Mouse (Mus musculus) hindbrain, embryonic 15.5 days (tissue): ENCODE measurements around the gene Wdr92. TPM values are rescaled to one million over a fixed set of nuclear protein-coding genes. Genes with fewer than 3 reads are reported as not detected.

Source experiments
- ATAC-seq: fragments of 200-750 bp; cut with Nextera tagmentation; 2 replicates; pipeline ENCODE4 v1.8.0; 2017; ENCODE audit warnings: low read depth, moderate number of reproducible peaks, moderate TSS enrichment; ENCODE audit not compliant: low FRiP score
- H3K27ac ChIP-seq: fragments of 300-500 bp; sonication (generic); replicated peaks from 2 replicates; pipeline ENCODE4 v1.5.1; 2015; ENCODE audit warnings: mild to moderate bottlenecking, inconsistent platforms
- H3K27me3 ChIP-seq: fragments of 300-500 bp; sonication (generic); 2 replicates; pipeline ENCODE4 v1.6.1; 2015; ENCODE audit warnings: control low read depth, inconsistent platforms
- H3K36me3 ChIP-seq: fragments of 300-500 bp; sonication (generic); 2 replicates; pipeline ENCODE4 v1.6.1; 2015; ENCODE audit warnings: control low read depth, inconsistent platforms
- H3K4me1 ChIP-seq: fragments of 300-500 bp; sonication (generic); replicated peaks from 2 replicates; pipeline ENCODE4 v1.6.1; 2015; ENCODE audit warnings: control low read depth, inconsistent platforms
- H3K4me2 ChIP-seq: fragments of 300-500 bp; sonication (generic); 2 replicates; pipeline ENCODE4 v1.6.1; 2015; ENCODE audit warnings: moderate library complexity, mild to moderate bottlenecking, inconsistent platforms
- H3K4me3 ChIP-seq: fragments of 300-500 bp; sonication (generic); 2 replicates; pipeline ENCODE4 v1.5.1; 2015; ENCODE audit warnings: mild to moderate bottlenecking, inconsistent platforms
- H3K9ac ChIP-seq: fragments of 300-500 bp; sonication (generic); 2 replicates; pipeline ENCODE4 v1.6.1; 2015; ENCODE audit warnings: inconsistent platforms
- H3K9me3 ChIP-seq: fragments of 300-500 bp; sonication (generic); 2 replicates; pipeline ENCODE4 v1.6.1; 2016; ENCODE audit warnings: control low read depth, inconsistent platforms
- WGBS: fragments of 180-500 bp; shearing (Covaris S2); methylation state at CpG from one replicate; pipeline ENCODE4 v1.1.7; 2015; 5-methylcytosine and 5-hydroxymethylcytosine counted together
- polyA plus RNA-seq: library from polyadenylated mRNA; unstranded; fragments of >200 nt; fragmentation: Nextera tagmentation; extraction: Ambion mirVana; gene quantifications from 2 replicates; pipeline ENCODE4 v1.2.1, GENCODE M21; 2015

Wdr92 gene
- polyA plus RNA-seq, 1 experiment from 2014 or later: 19.3 TPM

DNA sequence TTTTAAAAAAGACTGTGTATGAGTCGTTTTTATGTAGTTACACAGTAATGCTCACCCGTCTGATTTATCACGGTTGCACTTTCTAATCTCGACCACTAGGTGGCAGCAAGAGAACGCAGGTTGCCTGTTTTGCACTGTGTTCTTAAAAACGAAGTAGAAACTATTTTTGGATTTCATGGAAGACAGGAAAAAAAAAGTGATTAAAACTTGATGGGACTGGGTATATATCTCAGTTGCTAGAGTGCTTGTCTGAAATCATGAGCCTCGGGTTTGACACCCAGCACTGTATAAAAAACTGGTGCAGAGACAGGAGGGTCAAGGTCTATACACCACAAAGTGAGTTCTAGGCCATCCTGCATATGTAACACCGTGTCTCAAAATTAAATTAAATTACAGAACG is 98.1 kb downstream of the Wdr92 start:
- peak; percentile 84 for ATAC-seq
- Histone ChIP-seq H3K9ac (no peak overlapping the region), H3K36me3 (no peaks in the 10 kb centered on the region), H3K27ac (no peak overlapping the region), H3K4me1 (no peaks in the 10 kb centered on the region), H3K9me3 (no peaks in the 10 kb centered on the region), H3K4me3 (no peak overlapping the region), H3K4me2 (no peak overlapping the region), H3K27me3 (no peaks in the 10 kb centered on the region)
- 14% methylated on average over 9 of the region's 9 CpGs for WGBS

Other genes with a start within 250 kb of the Wdr92 start
- 0.43 and 0.62 TPM in 2 replicates for gene Fbxo48, start 230.7 kb upstream of the Wdr92 start, polyA plus RNA-seq
- gene Cnrip1, start 130.5 kb upstream of the Wdr92 start, polyA plus RNA-seq: 141 and 154 TPM in 2 replicates
- 3.4 and 3.8 TPM in 2 replicates for gene Plek, start 129.7 kb upstream of the Wdr92 start, polyA plus RNA-seq
- gene Ppp3r1, start 22.8 kb upstream of the Wdr92 start, polyA plus RNA-seq: 219 TPM in 2 replicates
- 44.6 and 49.0 TPM in 2 replicates for gene Pno1, start 29.5 kb downstream of the Wdr92 start, polyA plus RNA-seq
- gene C1d, start 75.5 kb downstream of the Wdr92 start, polyA plus RNA-seq: 142 and 153 TPM in 2 replicates